Mouse (Mus musculus) kidney, embryonic 16.5 days (tissue): ENCODE results near the gene Ltbp4. TPM values are rescaled to one million over a fixed set of nuclear protein-coding genes. Genes with fewer than 3 reads are reported as not detected.

ENCODE experiments used
- ATAC-seq: fragments of 200-750 bp; cut with Nextera tagmentation; 2 replicates; pipeline ENCODE4 v1.8.0; 2017; ENCODE audit warnings: moderate TSS enrichment; ENCODE audit not compliant: low FRiP score, low TSS enrichment
- H3K27ac ChIP-seq: fragments of 300-500 bp; sonication (generic); 2 replicates; pipeline ENCODE4 v1.5.1; 2014; ENCODE audit warnings: low read length
- H3K27me3 ChIP-seq: fragments of 300-500 bp; sonication (generic); 2 replicates; pipeline ENCODE4 v1.6.1; 2014; ENCODE audit warnings: low read length, control low read depth, mixed read lengths; ENCODE audit not compliant: insufficient read depth
- H3K36me3 ChIP-seq: fragments of 300-500 bp; sonication (generic); 2 replicates; pipeline ENCODE4 v1.6.1; 2014; ENCODE audit warnings: low read length, control low read depth, mixed read lengths; ENCODE audit not compliant: insufficient read depth
- H3K4me1 ChIP-seq: fragments of 300-500 bp; sonication (generic); 2 replicates; pipeline ENCODE4 v1.6.1; 2014; ENCODE audit warnings: low read length, control low read depth, mixed read lengths; ENCODE audit not compliant: insufficient read depth
- H3K4me2 ChIP-seq: fragments of 300-500 bp; sonication (generic); replicated peaks from 2 replicates; pipeline ENCODE4 v1.6.1; 2014; ENCODE audit warnings: low read depth, low read length
- H3K4me3 ChIP-seq: fragments of 300-500 bp; sonication (generic); 2 replicates; pipeline ENCODE4 v1.5.1; 2014; ENCODE audit warnings: mild to moderate bottlenecking, low read length
- H3K9ac ChIP-seq: fragments of 300-500 bp; sonication (generic); replicated peaks from 2 replicates; pipeline ENCODE4 v1.6.1; 2014; ENCODE audit warnings: low read length
- H3K9me3 ChIP-seq: fragments of 300-500 bp; sonication (generic); 2 replicates; pipeline ENCODE4 v1.6.1; 2016; ENCODE audit warnings: low read length, control low read depth
- WGBS: fragments of 180-500 bp; shearing (Covaris S2); extraction: QIAGEN DNeasy Blood & Tissue Kit; methylation state at CpG from one replicate; pipeline ENCODE4 v1.1.7; 2014; 5-methylcytosine and 5-hydroxymethylcytosine counted together
- polyA plus RNA-seq: library from polyadenylated mRNA; unstranded; fragments of >200 nt; fragmentation: Nextera tagmentation; extraction: Ambion mirVana; gene quantifications from 2 replicates; pipeline ENCODE4 v1.2.1, GENCODE M21; 2015

The Ltbp4 gene
- polyA plus RNA-seq, 1 experiment from 2014 or later: 55.8 TPM

- WGBS: 98% methylated on average over 11 of the region's 11 CpGs
- no peak overlapping the region for H3K27ac ChIP-seq
- H3K36me3 ChIP-seq: 0 out of 2 replicates have a peak, but pooled peaks cover 4% of the 10 kb centered on the region
Observed at GRCm38 (mm10) chr7:27324161-27324560, 13.3 kb downstream of the Ltbp4 start.

GRCm38 (mm10) chr7:27323001-27323400 is 14.5 kb downstream of the Ltbp4 start:
- ATAC-seq: no peak
- H3K4me2 ChIP-seq: no peak overlapping the region
- WGBS: 91% methylated on average over 5 of the region's 5 CpGs
- no peak overlapping the region for H3K27ac ChIP-seq
- H3K9me3 ChIP-seq: no peaks in the 10 kb centered on the region
- H3K27me3 ChIP-seq: peaks cover 12% of the 10 kb centered on the region
- no peak overlapping the region for H3K4me3 ChIP-seq
- no peak overlapping the region for H3K9ac ChIP-seq
- peaks cover 15% of the 10 kb centered on the region for H3K4me1 ChIP-seq
- 0 out of 2 replicates have a peak, but pooled peaks cover 4% of the 10 kb centered on the region for H3K36me3 ChIP-seq

More at GRCm38 (mm10) chr7:27324161-27324560, 13.3 kb downstream of the Ltbp4 start:
- H3K27me3 ChIP-seq: peaks cover 18% of the 10 kb centered on the region
- no peaks in the 10 kb centered on the region for H3K9me3 ChIP-seq
- ATAC-seq: no peak
- H3K4me2 ChIP-seq: no peak overlapping the region
- H3K4me1 ChIP-seq: peaks cover 22% of the 10 kb centered on the region
- no peak overlapping the region for H3K4me3 ChIP-seq
- no peak overlapping the region for H3K9ac ChIP-seq

DNA sequence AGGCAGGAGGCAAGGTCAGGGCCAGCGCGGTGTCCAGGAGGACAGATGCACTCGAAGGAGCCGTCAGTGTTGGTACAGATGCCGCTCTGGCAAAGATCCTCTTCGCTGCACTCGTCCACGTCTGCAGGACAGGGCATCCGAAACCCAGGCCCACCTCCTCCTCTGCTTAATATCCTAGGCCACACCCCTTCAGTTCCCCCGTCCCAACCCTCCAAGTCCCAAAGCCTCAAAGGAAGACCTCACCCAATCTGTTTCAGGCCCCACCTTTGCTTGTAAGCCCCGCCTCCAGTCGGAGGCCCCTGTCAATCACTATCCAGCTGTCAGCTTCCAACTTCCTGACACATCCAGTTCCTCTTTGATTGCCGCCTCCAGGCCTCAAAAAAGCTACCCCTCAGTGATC is 15.2 kb downstream of the Ltbp4 start:
- Histone ChIP-seq H3K36me3 (0 out of 2 replicates have a peak, but pooled peaks cover 2% of the 10 kb centered on the region), H3K4me3 (no peak overlapping the region), H3K27me3 (peaks cover 7% of the 10 kb centered on the region), H3K4me1 (peaks cover 15% of the 10 kb centered on the region), H3K9me3 (no peaks in the 10 kb centered on the region), H3K4me2 (0 out of 2 replicates have a peak overlapping the region, but pooled peaks have one; percentile 7), H3K9ac (no peak overlapping the region; the same call in 1 of the 2 replicates), H3K27ac (no peak overlapping the region)
- 18% methylated on average over 13 of the region's 13 CpGs for WGBS
- ATAC-seq: no peak

GRCm38 (mm10) chr7:27319411-27319810 is 18.1 kb downstream of the Ltbp4 start:
- Histone ChIP-seq H3K9me3 (peaks cover 2% of the 10 kb centered on the region; the same call in 1 of the 2 replicates), H3K4me2 (no peak overlapping the region), H3K27ac (no peak overlapping the region), H3K36me3 (no peaks in the 10 kb centered on the region), H3K4me3 (no peak overlapping the region), H3K9ac (no peak overlapping the region), H3K4me1 (peaks cover 6% of the 10 kb centered on the region), H3K27me3 (no peaks in the 10 kb centered on the region)
- WGBS: 88% methylated on average over 22 of the region's 22 CpGs
- ATAC-seq: no peak

- Histone ChIP-seq H3K4me1 (peaks cover 6% of the 10 kb centered on the region), H3K9ac (no peak overlapping the region), H3K27me3 (no peaks in the 10 kb centered on the region; the same call in 1 of the 2 replicates), H3K27ac (no peak overlapping the region), H3K4me2 (no peak overlapping the region), H3K4me3 (no peak overlapping the region), H3K36me3 (peaks cover 13% of the 10 kb centered on the region), H3K9me3 (peaks cover 16% of the 10 kb centered on the region)
- ATAC-seq: peak; percentile 68; the same call in 1 of the 2 replicates
- WGBS: 7% methylated on average over 7 of the region's 7 CpGs
Observed at GRCm38 (mm10) chr7:27315958-27316357, 21.5 kb downstream of the Ltbp4 start.

DNA sequence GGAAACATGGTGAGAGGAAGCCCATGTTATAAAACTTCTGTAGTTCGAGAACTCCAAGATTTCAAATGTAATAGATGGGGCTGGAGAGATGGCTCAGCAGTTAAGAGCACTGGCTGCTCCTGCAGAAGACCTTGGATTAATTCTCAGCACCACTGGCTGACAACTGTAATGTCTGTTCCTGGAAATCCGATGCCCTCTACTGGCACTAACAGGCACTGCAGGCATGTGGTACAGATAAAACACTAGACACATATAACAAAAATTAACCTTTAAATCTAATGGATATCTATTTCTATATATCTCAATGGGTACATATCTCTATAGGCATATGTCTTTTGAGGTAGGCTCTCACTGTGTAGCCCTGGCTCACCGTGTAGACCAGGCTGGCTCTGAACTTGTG is 23.1 kb downstream of the Ltbp4 start:
- peaks cover 16% of the 10 kb centered on the region for H3K9me3 ChIP-seq
- no peaks in the 10 kb centered on the region; the same call in 1 of the 2 replicates for H3K27me3 ChIP-seq
- H3K36me3 ChIP-seq: peaks cover 13% of the 10 kb centered on the region
- 94% methylated on average over 3 of the region's 3 CpGs for WGBS
- peaks cover 12% of the 10 kb centered on the region for H3K4me1 ChIP-seq
- H3K4me3 ChIP-seq: no peak overlapping the region
- H3K27ac ChIP-seq: no peak overlapping the region
- no peak overlapping the region for H3K9ac ChIP-seq
- H3K4me2 ChIP-seq: no peak overlapping the region
- no peak for ATAC-seq

DNA sequence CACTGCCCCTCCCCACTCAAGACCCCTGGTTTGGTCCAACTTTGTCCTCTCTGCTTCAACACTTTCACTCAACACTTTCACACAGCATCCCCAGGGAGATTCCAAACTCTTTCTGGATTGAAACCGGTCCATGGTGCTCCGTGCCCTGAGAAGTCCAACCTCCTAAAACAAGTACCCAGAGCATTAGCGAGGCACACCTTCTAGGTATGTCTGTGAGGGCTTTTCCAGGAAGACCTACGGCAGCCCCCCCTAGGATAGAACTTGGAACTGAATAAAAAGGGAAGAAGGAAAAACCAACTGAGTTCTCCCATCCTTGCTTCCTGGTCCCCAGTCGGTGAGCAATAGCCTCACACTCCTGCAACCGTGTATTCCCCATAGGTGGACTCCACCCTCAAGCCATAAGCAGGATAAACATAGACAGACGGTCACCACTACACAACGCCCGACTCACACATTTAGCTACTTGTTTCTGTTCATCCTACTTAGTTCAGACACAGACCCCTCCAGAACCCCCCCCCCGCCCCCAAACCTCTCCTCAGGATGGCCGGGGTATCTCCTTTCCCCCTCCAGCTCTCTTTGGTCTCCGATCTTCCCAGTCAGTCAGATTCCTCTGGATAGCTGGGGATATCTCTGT is 25.7 kb downstream of the Ltbp4 start:
- ATAC-seq: no peak
- no peak overlapping the region for H3K27ac ChIP-seq
- no peak overlapping the region for H3K4me3 ChIP-seq
- H3K36me3 ChIP-seq: peaks cover 13% of the 10 kb centered on the region
- no peak overlapping the region for H3K4me2 ChIP-seq
- H3K27me3 ChIP-seq: no peaks in the 10 kb centered on the region; the same call in 1 of the 2 replicates
- no peak overlapping the region for H3K9ac ChIP-seq
- H3K9me3 ChIP-seq: peaks cover 16% of the 10 kb centered on the region
- WGBS: 90% methylated on average over 12 of the region's 12 CpGs
- peaks cover 18% of the 10 kb centered on the region for H3K4me1 ChIP-seq

GRCm38 (mm10) chr7:27310996-27311535 is 26.4 kb downstream of the Ltbp4 start:
- H3K4me2 ChIP-seq: no peak overlapping the region; the same call in 1 of the 2 replicates
- ATAC-seq: no peak
- WGBS: 50% methylated on average over 8 of the region's 8 CpGs
- H3K27me3 ChIP-seq: no peaks in the 10 kb centered on the region; the same call in 1 of the 2 replicates
- peaks cover 16% of the 10 kb centered on the region for H3K9me3 ChIP-seq
- H3K4me1 ChIP-seq: peaks cover 14% of the 10 kb centered on the region
- no peak overlapping the region for H3K9ac ChIP-seq
- H3K27ac ChIP-seq: no peak overlapping the region
- no peak overlapping the region for H3K4me3 ChIP-seq
- H3K36me3 ChIP-seq: peaks cover 13% of the 10 kb centered on the region

- Histone ChIP-seq H3K9me3 (peaks cover 16% of the 10 kb centered on the region), H3K27me3 (no peaks in the 10 kb centered on the region; the same call in 1 of the 2 replicates), H3K36me3 (peaks cover 13% of the 10 kb centered on the region), H3K9ac (peak overlapping the region; percentile 54), H3K4me3 (peak overlapping the region; percentile 36), H3K27ac (no peak overlapping the region), H3K4me1 (peaks cover 12% of the 10 kb centered on the region; the same call in 1 of the 2 replicates), H3K4me2 (peak overlapping the region; percentile 56)
- WGBS: 7% methylated on average over 17 of the region's 17 CpGs
- ATAC-seq: peak; percentile 37
Observed at GRCm38 (mm10) chr7:27310306-27310705, 27.2 kb downstream of the Ltbp4 start.

GRCm38 (mm10) chr7:27309832-27310231 is 27.7 kb downstream of the Ltbp4 start:
- H3K4me3 ChIP-seq: no peak overlapping the region
- peaks cover 16% of the 10 kb centered on the region for H3K9me3 ChIP-seq
- 22% methylated on average over 3 of the region's 3 CpGs for WGBS
- no peak overlapping the region for H3K9ac ChIP-seq
- no peak overlapping the region for H3K27ac ChIP-seq
- peaks cover 13% of the 10 kb centered on the region for H3K36me3 ChIP-seq
- H3K4me1 ChIP-seq: peaks cover 12% of the 10 kb centered on the region; the same call in 1 of the 2 replicates
- H3K4me2 ChIP-seq: peak overlapping the region; percentile 56; the same call in 1 of the 2 replicates
- no peaks in the 10 kb centered on the region; the same call in 1 of the 2 replicates for H3K27me3 ChIP-seq
- ATAC-seq: no peak
